Mouse (Mus musculus): ENCODE measurements around the gene Snx10. TPM values are rescaled to one million over a fixed set of nuclear protein-coding genes. Genes with fewer than 3 reads are reported as not detected.
A peak's percentile ranks its signal among the peaks of the same experiment; 100 is the strongest.

Gene Snx10
- total and polyA plus RNA-seq, 2 experiments from 2014 or later, result 47.7 to 70.4 TPM

- H3K4me1 ChIP-seq (ENCODE audit: insufficient read depth, low read length), result peaks cover 9% of the 10 kb centered on the region; the same call in 1 of the 2 replicates
- H3K36me3 ChIP-seq (ENCODE audit: insufficient read depth, low read length), result no peaks in the 10 kb centered on the region
- no peaks in the 10 kb centered on the region for H3K27me3 ChIP-seq (ENCODE audit: insufficient read depth, low read length)
- peak overlapping the region; percentile 74 for H3K9ac ChIP-seq (replicated peaks; ENCODE audit: low read length, poor library complexity, severe bottlenecking)
- H3K4me3 ChIP-seq (ENCODE audit: low read depth, low read length), result peak overlapping the region; percentile 67
- TF ChIP-seq CTCF (IDR thresholded peaks at IDR 0.05), result no peak
- peak overlapping the region; percentile 72 for H3K27ac ChIP-seq (ENCODE audit: low read depth, low read length)
- peak; percentile 79 for DNase-seq (ENCODE audit: low spot score)
- WGBS, result 1% methylated on average over 20 of the region's 21 CpGs
- peak; percentile 79 for ATAC-seq (ENCODE audit: low FRiP score)
- no peaks in the 10 kb centered on the region for H3K9me3 ChIP-seq (ENCODE audit: low read length)
- peak overlapping the region; percentile 73 for H3K4me2 ChIP-seq (ENCODE audit: low read depth, low read length, poor library complexity, severe bottlenecking)
These were observed 725 bp downstream of the Snx10 start for GRCm38 (mm10) chr6:51524321-51524931.

- H3K4me2 ChIP-seq (ENCODE audit: low read depth, low read length, poor library complexity, severe bottlenecking), result peak overlapping the region; percentile 73
- peak overlapping the region; percentile 67 for H3K4me3 ChIP-seq (ENCODE audit: low read depth, low read length)
- no peak for TF ChIP-seq CTCF (IDR thresholded peaks at IDR 0.05)
These were observed 1.3 kb downstream of the Snx10 start for GRCm38 (mm10) chr6:51525001-51525400.

GRCm38 (mm10) chr6:51529457-51529856 is 5.8 kb downstream of the Snx10 start:
- 18% methylated on average over 7 of the region's 7 CpGs for WGBS
- ATAC-seq (ENCODE audit: low FRiP score) (no peak), DNase-seq (ENCODE audit: low spot score) (peak; percentile 63)

More at GRCm38 (mm10) chr6:51525001-51525400, 1.3 kb downstream of the Snx10 start:
- ATAC-seq (ENCODE audit: low FRiP score) (0 out of 2 replicates have a peak, but pooled peaks have one; percentile 14), DNase-seq (ENCODE audit: low spot score) (no peak)
- no peaks in the 10 kb centered on the region for H3K9me3 ChIP-seq (ENCODE audit: low read length)
- no peaks in the 10 kb centered on the region for H3K27me3 ChIP-seq (ENCODE audit: insufficient read depth, low read length)
- 0 out of 2 replicates have a peak overlapping the region, but pooled peaks have one; percentile 72 for H3K27ac ChIP-seq (ENCODE audit: low read depth, low read length)
- H3K36me3 ChIP-seq (ENCODE audit: insufficient read depth, low read length), result no peaks in the 10 kb centered on the region
- peaks cover 9% of the 10 kb centered on the region; the same call in 1 of the 2 replicates for H3K4me1 ChIP-seq (ENCODE audit: insufficient read depth, low read length)
- H3K9ac ChIP-seq (replicated peaks; ENCODE audit: low read length, poor library complexity, severe bottlenecking), result peak overlapping the region; percentile 74
- WGBS, result 41% methylated on average over 5 of the region's 5 CpGs

GRCm38 (mm10) chr6:51533467-51534200 is 9.9 kb downstream of the Snx10 start:
- H3K9me3 ChIP-seq (ENCODE audit: low read length), result no peaks in the 10 kb centered on the region
- DNase-seq (ENCODE audit: low spot score) (no peak), ATAC-seq (ENCODE audit: low FRiP score) (no peak)
- H3K4me1 ChIP-seq (ENCODE audit: insufficient read depth, low read length), result 0 out of 2 replicates have a peak, but pooled peaks cover 5% of the 10 kb centered on the region
- no peak for TF ChIP-seq CTCF (IDR thresholded peaks at IDR 0.05)
- no peak overlapping the region for H3K4me3 ChIP-seq (ENCODE audit: low read depth, low read length)
- 76% methylated on average over 6 of the region's 6 CpGs for WGBS
- peaks cover 6% of the 10 kb centered on the region; the same call in 1 of the 2 replicates for H3K36me3 ChIP-seq (ENCODE audit: insufficient read depth, low read length)
- H3K27ac ChIP-seq (ENCODE audit: low read depth, low read length), result no peak overlapping the region
- H3K27me3 ChIP-seq (ENCODE audit: insufficient read depth, low read length), result no peaks in the 10 kb centered on the region
- H3K4me2 ChIP-seq (ENCODE audit: low read depth, low read length, poor library complexity, severe bottlenecking), result no peak overlapping the region
- no peak overlapping the region for H3K9ac ChIP-seq (replicated peaks; ENCODE audit: low read length, poor library complexity, severe bottlenecking)

More at GRCm38 (mm10) chr6:51529457-51529856, 5.8 kb downstream of the Snx10 start:
- H3K4me1 ChIP-seq (ENCODE audit: insufficient read depth, low read length), result peaks cover 9% of the 10 kb centered on the region; the same call in 1 of the 2 replicates
- H3K9ac ChIP-seq (replicated peaks; ENCODE audit: low read length, poor library complexity, severe bottlenecking), result no peak overlapping the region
- no peaks in the 10 kb centered on the region for H3K36me3 ChIP-seq (ENCODE audit: insufficient read depth, low read length)
- no peaks in the 10 kb centered on the region for H3K9me3 ChIP-seq (ENCODE audit: low read length)
- no peak for TF ChIP-seq CTCF (IDR thresholded peaks at IDR 0.05)
- no peak overlapping the region for H3K4me3 ChIP-seq (ENCODE audit: low read depth, low read length)
- no peaks in the 10 kb centered on the region for H3K27me3 ChIP-seq (ENCODE audit: insufficient read depth, low read length)
- H3K27ac ChIP-seq (ENCODE audit: low read depth, low read length), result no peak overlapping the region
- H3K4me2 ChIP-seq (ENCODE audit: low read depth, low read length, poor library complexity, severe bottlenecking), result no peak overlapping the region

- no peak overlapping the region for H3K4me3 ChIP-seq (ENCODE audit: low read depth, low read length)
- no peak overlapping the region for H3K27ac ChIP-seq (ENCODE audit: low read depth, low read length)
- H3K4me2 ChIP-seq (ENCODE audit: low read depth, low read length, poor library complexity, severe bottlenecking), result no peak overlapping the region
These were observed 11.9 kb downstream of the Snx10 start for GRCm38 (mm10) chr6:51535571-51535970.

GRCm38 (mm10) chr6:51540525-51540924 is 16.8 kb downstream of the Snx10 start:
- Histone ChIP-seq H3K4me3 (ENCODE audit: low read depth, low read length) (no peak overlapping the region), H3K9me3 (ENCODE audit: low read length) (no peaks in the 10 kb centered on the region), H3K9ac (replicated peaks; ENCODE audit: low read length, poor library complexity, severe bottlenecking) (no peak overlapping the region), H3K36me3 (ENCODE audit: insufficient read depth, low read length) (peaks cover 6% of the 10 kb centered on the region; the same call in 1 of the 2 replicates), H3K27ac (ENCODE audit: low read depth, low read length) (no peak overlapping the region), H3K4me1 (ENCODE audit: insufficient read depth, low read length) (no peaks in the 10 kb centered on the region), H3K4me2 (ENCODE audit: low read depth, low read length, poor library complexity, severe bottlenecking) (no peak overlapping the region), H3K27me3 (ENCODE audit: insufficient read depth, low read length) (no peaks in the 10 kb centered on the region)
- DNase-seq (ENCODE audit: low spot score) (no peak), ATAC-seq (ENCODE audit: low FRiP score) (no peak)
- WGBS, result 90% methylated on average over 6 of the region's 6 CpGs
- TF ChIP-seq CTCF (IDR thresholded peaks at IDR 0.05), result no peak

More at GRCm38 (mm10) chr6:51535571-51535970, 11.9 kb downstream of the Snx10 start:
- no peak overlapping the region for H3K9ac ChIP-seq (replicated peaks; ENCODE audit: low read length, poor library complexity, severe bottlenecking)
- H3K36me3 ChIP-seq (ENCODE audit: insufficient read depth, low read length), result peaks cover 6% of the 10 kb centered on the region; the same call in 1 of the 2 replicates
- H3K27me3 ChIP-seq (ENCODE audit: insufficient read depth, low read length), result no peaks in the 10 kb centered on the region
- H3K4me1 ChIP-seq (ENCODE audit: insufficient read depth, low read length), result no peaks in the 10 kb centered on the region
- no peak for TF ChIP-seq CTCF (IDR thresholded peaks at IDR 0.05)
- ATAC-seq (ENCODE audit: low FRiP score), result no peak
- 77% methylated on average over 10 of the region's 10 CpGs for WGBS
- DNase-seq (ENCODE audit: low spot score), result no peak
- no peaks in the 10 kb centered on the region for H3K9me3 ChIP-seq (ENCODE audit: low read length)
